Mouse (Mus musculus): ENCODE results near the gene Krtap3-1. TPM values are rescaled to one million over a fixed set of nuclear protein-coding genes. Genes with fewer than 3 reads are reported as not detected.

The Krtap3-1 gene
- total RNA-seq, 2 experiments from 2014 or later = not detected

- intact Hi-C loops (cut with DNase I) = no loop called here
- no peak for DNase-seq (ENCODE audit: low spot score in 2 of 2)
These were observed 18.5 kb downstream of the Krtap3-1 start for GRCm38 (mm10) chr11:99547892-99548291.

- intact Hi-C loops (cut with DNase I) = no loop called here
- DNase-seq (ENCODE audit: low spot score in 2 of 2) = peak; percentile 18 to 49
These were observed 26.7 kb downstream of the Krtap3-1 start for GRCm38 (mm10) chr11:99539721-99540120.

GRCm38 (mm10) chr11:99521288-99521860 is 45.1 kb downstream of the Krtap3-1 start, which contains the start of gene Krt39:
Krt39 (minus strand) TSS chr11:99521338.
- intact Hi-C loops (cut with DNase I) = no loop called here
- no peak for DNase-seq (ENCODE audit: low spot score in 2 of 2)

Other genes with a start within 250 kb of the Krtap3-1 start
- gene Krt25, start 243.7 kb downstream of the Krtap3-1 start, total RNA-seq (2021) = not detected
- not detected for gene Krt26, start 228.7 kb downstream of the Krtap3-1 start, total RNA-seq (2021)
- not detected for gene Krt27, start 215.5 kb downstream of the Krtap3-1 start, total RNA-seq (2021)
- under 1 TPM in 1 of 2 experiments, not detected in 1; 0.34 TPM for gene Krt28, start 191.7 kb downstream of the Krtap3-1 start, total RNA-seq (2021)
- gene Krt10, start 177.3 kb downstream of the Krtap3-1 start, total RNA-seq (2021) = 10 to 100 TPM; 10.6 to 11.7 TPM
- 10 to 100 TPM; 10.3 TPM for gene Krt12, start 144.4 kb downstream of the Krtap3-1 start, total RNA-seq (2021)
- gene Krt20, start 128.5 kb downstream of the Krtap3-1 start, total RNA-seq (2021) = not detected
- not detected for gene Krt23, start 73.5 kb downstream of the Krtap3-1 start, total RNA-seq (2021)
- not detected for gene Krt39, start 45.3 kb downstream of the Krtap3-1 start, total RNA-seq (2021)
- gene Krt40, start 23.5 kb downstream of the Krtap3-1 start, total RNA-seq (2021) = not detected
- not detected for gene Krtap3-3, start 15.8 kb downstream of the Krtap3-1 start, total RNA-seq (2021)
- not detected for gene Krtap3-2, start 9.8 kb downstream of the Krtap3-1 start, total RNA-seq (2021)
- not detected for gene Gm11939, start 7.2 kb downstream of the Krtap3-1 start, total RNA-seq (2021)
- not detected for gene Krtap1-5, start 14.4 kb upstream of the Krtap3-1 start, total RNA-seq (2021)
- not detected for gene Krtap1-4, start 17.0 kb upstream of the Krtap3-1 start, total RNA-seq (2021)
- not detected for gene Krtap1-3, start 24.7 kb upstream of the Krtap3-1 start, total RNA-seq (2021)
- not detected for gene Krtap9-3, start 31.5 kb upstream of the Krtap3-1 start, total RNA-seq (2021)
- not detected for gene Gm11938, start 36.7 kb upstream of the Krtap3-1 start, total RNA-seq (2021)
- gene Gm11937, start 43.6 kb upstream of the Krtap3-1 start, total RNA-seq (2021) = not detected
- not detected for gene Krtap2-4, start 48.2 kb upstream of the Krtap3-1 start, total RNA-seq (2021)
- not detected for gene Gm11562, start 53.8 kb upstream of the Krtap3-1 start, total RNA-seq (2021)
- gene Krtap4-1, start 61.6 kb upstream of the Krtap3-1 start, total RNA-seq (2021) = not detected
- not detected for gene Krtap4-2, start 68.5 kb upstream of the Krtap3-1 start, total RNA-seq (2021)
- gene Krtap4-7, start 77.5 kb upstream of the Krtap3-1 start, total RNA-seq (2021) = not detected
- gene Gm11555, start 83.6 kb upstream of the Krtap3-1 start, total RNA-seq (2021) = not detected
- gene Gm11563, start 92.3 kb upstream of the Krtap3-1 start, total RNA-seq (2021) = not detected
- not detected for gene Krtap4-6, start 99.3 kb upstream of the Krtap3-1 start, total RNA-seq (2021)
- not detected for gene Gm14190, start 124.1 kb upstream of the Krtap3-1 start, total RNA-seq (2021)
- not detected for gene Gm14180, start 167.7 kb upstream of the Krtap3-1 start, total RNA-seq (2021)
- gene Gm11595, start 206.3 kb upstream of the Krtap3-1 start, total RNA-seq (2021) = not detected
- not detected for gene Krtap4-8, start 214.1 kb upstream of the Krtap3-1 start, total RNA-seq (2021)
- not detected for gene Krtap4-9, start 218.6 kb upstream of the Krtap3-1 start, total RNA-seq (2021)
- not detected for gene Gm11596, start 226.8 kb upstream of the Krtap3-1 start, total RNA-seq (2021)
- gene Gm11569, start 232.3 kb upstream of the Krtap3-1 start, total RNA-seq (2021) = not detected
- not detected for gene Gm11554, start 237.8 kb upstream of the Krtap3-1 start, total RNA-seq (2021)
- gene Krtap4-13, start 243.3 kb upstream of the Krtap3-1 start, total RNA-seq (2021) = not detected
- not detected for gene Gm11564, start 249.0 kb upstream of the Krtap3-1 start, total RNA-seq (2021)

Data from left cerebral cortex, postnatal 25 days (tissue).